Mouse (Mus musculus) kidney, adult 2 months (tissue): ENCODE measurements around the gene Prkaa1. TPM values are rescaled to one million over a fixed set of nuclear protein-coding genes. Genes with fewer than 3 reads are reported as not detected.

Source experiments
- DNase-seq: peaks from one replicate; pipeline ENCODE4 v3.0.0; 2021
- H3K27ac ChIP-seq: fragments of 200-500 bp; 2 replicates; pipeline ENCODE4 v1.5.1; 2012; ENCODE audit warnings: low read depth, low read length, control low read depth, inconsistent platforms; ENCODE audit not compliant: insufficient read depth
- H3K27me3 ChIP-seq: fragments of 200-500 bp; replicated peaks from 2 replicates; pipeline ENCODE4 v1.6.1; 2012; ENCODE audit warnings: mild to moderate bottlenecking, moderate library complexity, low read length, inconsistent platforms; ENCODE audit not compliant: control insufficient read depth, insufficient read depth
- H3K36me3 ChIP-seq: fragments of 200-500 bp; 2 replicates; pipeline ENCODE4 v1.6.1; 2012; ENCODE audit warnings: mild to moderate bottlenecking, moderate library complexity, low read length, inconsistent platforms; ENCODE audit not compliant: control insufficient read depth, insufficient read depth
- H3K4me1 ChIP-seq: fragments of 200-500 bp; 2 replicates; pipeline ENCODE4 v1.6.1; 2011; ENCODE audit warnings: low read length; ENCODE audit not compliant: control insufficient read depth, insufficient read depth
- H3K4me3 ChIP-seq: fragments of 200-500 bp; 2 replicates; pipeline ENCODE4 v1.5.1; 2011; ENCODE audit warnings: mild to moderate bottlenecking, low read depth, low read length, control low read depth; ENCODE audit not compliant: insufficient read depth
- CTCF ChIP-seq: fragments of 200-500 bp; conservative IDR thresholded peaks from 2 replicates; pipeline ENCODE4 v1.5.1; 2011; ENCODE audit warnings: low read depth, mild to moderate bottlenecking, control low read depth, low read length, moderate library complexity, mixed read lengths; ENCODE audit not compliant: insufficient read depth, insufficient read length
- POLR2A ChIP-seq: fragments of 200-500 bp; IDR thresholded peaks from one replicate; pipeline ENCODE4 v1.6.1; 2011; ENCODE audit warnings: low read depth, low read length, control low read depth
- WGBS: fragments of 180-500 bp; shearing (Covaris S2); methylation state at CpG from one replicate; pipeline ENCODE4 v1.1.7; 2018; 5-methylcytosine and 5-hydroxymethylcytosine counted together
- polyA plus RNA-seq: library from polyadenylated mRNA; depleted of rRNA; stranded (reverse); fragments of >200 nt; gene quantifications from 2 replicates; pipeline ENCODE4 v1.2.3, GENCODE M21; 2012

The Prkaa1 gene
- polyA plus RNA-seq, 1 experiment, result 6.5 TPM

- Histone ChIP-seq H3K27me3 (no peaks in the 10 kb centered on the region), H3K4me3 (peak within 1 kb of the TSS; percentile 60), H3K36me3 (no peaks in the 10 kb centered on the region), H3K27ac (peak within 1 kb of the TSS; percentile 69), H3K4me1 (no peaks in the 10 kb centered on the region)
- peak; percentile 54 for DNase-seq
- WGBS, result 45% methylated on average over 21 of the region's 21 CpGs
- TF ChIP-seq CTCF, result no peak
- TF ChIP-seq POLR2A, result no peak
Measured at GRCm38 (mm10) chr15:5107686-5108654, 35.7 kb upstream of the Prkaa1 start, which contains the start of gene Card6. Gene Card6, minus strand, starts transcription at chr15:5108539.

GRCm38 (mm10) chr15:5108655-5109040, 35.0 kb upstream of the Prkaa1 start:
- Histone ChIP-seq H3K27me3 (no peaks in the 10 kb centered on the region), H3K4me3 (peak overlapping the region; percentile 60; the same call in 1 of the 2 replicates), H3K36me3 (no peaks in the 10 kb centered on the region), H3K4me1 (no peaks in the 10 kb centered on the region), H3K27ac (peak overlapping the region; percentile 69)
- no peak for DNase-seq
- WGBS, result 58% methylated on average over 3 of the region's 3 CpGs
- TF ChIP-seq CTCF (no peak), POLR2A (no peak)

DNA sequence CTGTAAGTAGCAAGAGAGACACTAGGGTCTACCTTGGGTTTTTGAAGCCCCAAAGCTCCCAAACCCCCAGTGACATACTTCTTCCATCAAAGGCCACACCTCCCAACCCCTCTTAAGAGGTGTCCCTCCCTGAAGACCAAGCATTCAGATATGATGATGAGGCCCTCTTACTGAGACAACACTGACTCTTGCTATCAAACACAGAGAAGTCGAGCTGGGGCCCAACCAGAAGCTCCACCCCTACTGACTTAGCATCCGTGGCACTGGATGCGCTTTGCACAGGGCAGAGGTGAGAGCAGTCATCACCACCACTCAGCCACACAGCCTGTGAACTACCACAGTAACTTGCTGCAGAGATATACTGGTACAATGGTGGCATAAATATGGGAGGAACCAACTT, 31.0 kb upstream of the Prkaa1 start:
- DNase-seq, result no peak
- no peak for TF ChIP-seq POLR2A
- TF ChIP-seq CTCF, result no peak
- Histone ChIP-seq H3K4me3 (no peak overlapping the region), H3K36me3 (no peaks in the 10 kb centered on the region), H3K27ac (no peak overlapping the region), H3K27me3 (no peaks in the 10 kb centered on the region), H3K4me1 (peaks cover 3% of the 10 kb centered on the region; the same call in 1 of the 2 replicates)
- 82% methylated on average over 3 of the region's 3 CpGs for WGBS

GRCm38 (mm10) chr15:5115173-5115572, 28.5 kb upstream of the Prkaa1 start:
- 44% methylated on average over 8 of the region's 8 CpGs for WGBS
- H3K27me3 ChIP-seq, result no peaks in the 10 kb centered on the region
- peaks cover 4% of the 10 kb centered on the region; the same call in 1 of the 2 replicates for H3K36me3 ChIP-seq
- no peak overlapping the region for H3K27ac ChIP-seq
- no peak overlapping the region for H3K4me3 ChIP-seq
- peaks cover 5% of the 10 kb centered on the region; the same call in 1 of the 2 replicates for H3K4me1 ChIP-seq
- TF ChIP-seq POLR2A (no peak), CTCF (no peak)
- DNase-seq, result no peak

GRCm38 (mm10) chr15:5116270-5117030, 27.2 kb upstream of the Prkaa1 start, which contains the start of gene Rpl37:
Gene Rpl37, plus strand, starts transcription at chr15:5116645.
- peaks cover 4% of the 10 kb centered on the region; the same call in 1 of the 2 replicates for H3K36me3 ChIP-seq
- DNase-seq, result peak; percentile 99
- peak within 1 kb of the TSS; percentile 83 for H3K4me3 ChIP-seq
- peak within 1 kb of the TSS; percentile 90 for H3K27ac ChIP-seq
- H3K4me1 ChIP-seq, result peaks cover 5% of the 10 kb centered on the region; the same call in 1 of the 2 replicates
- no peaks in the 10 kb centered on the region for H3K27me3 ChIP-seq
- TF ChIP-seq POLR2A (peak; percentile 32), CTCF (peak; percentile 47; the same call in 1 of the 2 replicates)
- under 1% methylated on average over 55 of the region's 55 CpGs for WGBS

DNA sequence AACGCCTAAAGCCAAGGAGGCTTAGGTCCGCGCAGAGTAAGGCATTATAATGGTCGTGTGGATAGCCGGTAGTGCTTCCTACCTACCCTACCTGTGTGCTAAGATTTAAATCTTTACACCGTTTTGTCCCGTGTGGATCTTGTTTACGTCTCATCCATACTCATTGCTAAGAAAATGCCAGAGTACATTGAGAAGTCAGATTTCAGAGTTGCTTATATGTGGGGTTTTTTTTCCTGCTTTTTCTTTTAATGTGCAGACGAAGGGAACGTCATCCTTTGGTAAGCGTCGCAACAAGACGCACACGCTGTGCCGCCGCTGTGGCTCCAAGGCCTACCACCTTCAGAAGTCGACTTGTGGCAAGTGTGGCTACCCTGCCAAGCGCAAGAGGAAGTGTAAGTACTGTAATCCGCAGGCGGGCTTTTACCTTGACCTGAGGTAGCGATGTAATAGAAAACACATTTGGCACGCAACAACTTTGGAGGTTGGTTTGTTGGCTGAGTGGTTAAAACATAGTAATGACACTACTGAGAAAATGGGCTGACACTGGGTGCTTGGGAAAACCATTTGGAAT, 26.5 kb upstream of the Prkaa1 start:
- H3K4me1 ChIP-seq, result peaks cover 5% of the 10 kb centered on the region; the same call in 1 of the 2 replicates
- WGBS, result under 1% methylated on average over 22 of the region's 22 CpGs
- peak overlapping the region; percentile 90 for H3K27ac ChIP-seq
- peaks cover 4% of the 10 kb centered on the region for H3K36me3 ChIP-seq
- no peak for TF ChIP-seq CTCF
- TF ChIP-seq POLR2A, result no peak
- H3K4me3 ChIP-seq, result peak overlapping the region; percentile 83
- peak; percentile 20 for DNase-seq
- no peaks in the 10 kb centered on the region for H3K27me3 ChIP-seq
